Mouse (Mus musculus): ENCODE results near the gene Kctd11. TPM values are rescaled to one million over a fixed set of nuclear protein-coding genes. Genes with fewer than 3 reads are reported as not detected.
A peak's percentile ranks its signal among the peaks of the same experiment; 100 is the strongest.

Gene Kctd11
- total RNA-seq, 2 experiments from 2014 or later, result 0.41 to 2.6 TPM

DNA sequence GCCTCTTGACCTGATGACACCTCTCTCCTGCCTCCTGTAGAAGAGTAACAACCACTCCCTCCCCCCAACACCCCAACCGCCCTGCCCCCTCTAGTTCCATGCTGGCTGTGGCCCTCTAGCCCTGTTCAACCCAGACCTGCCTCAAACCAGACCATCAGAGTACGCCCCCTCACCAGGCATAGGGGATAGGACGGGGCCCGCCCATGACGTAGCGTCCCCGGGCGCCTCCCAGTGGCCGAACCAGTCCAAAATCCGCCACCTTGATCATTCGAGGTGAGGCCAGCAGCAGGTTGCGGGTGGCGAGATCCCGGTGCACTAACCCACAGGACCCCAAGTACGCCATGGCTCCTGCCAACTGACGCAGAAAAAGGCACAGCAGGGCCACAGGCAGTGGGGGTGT lies 25.9 kb downstream of the Kctd11 start:
- peak; percentile 70 for ATAC-seq (replicated peaks; ENCODE audit: poor library complexity, severe bottlenecking)

DNA sequence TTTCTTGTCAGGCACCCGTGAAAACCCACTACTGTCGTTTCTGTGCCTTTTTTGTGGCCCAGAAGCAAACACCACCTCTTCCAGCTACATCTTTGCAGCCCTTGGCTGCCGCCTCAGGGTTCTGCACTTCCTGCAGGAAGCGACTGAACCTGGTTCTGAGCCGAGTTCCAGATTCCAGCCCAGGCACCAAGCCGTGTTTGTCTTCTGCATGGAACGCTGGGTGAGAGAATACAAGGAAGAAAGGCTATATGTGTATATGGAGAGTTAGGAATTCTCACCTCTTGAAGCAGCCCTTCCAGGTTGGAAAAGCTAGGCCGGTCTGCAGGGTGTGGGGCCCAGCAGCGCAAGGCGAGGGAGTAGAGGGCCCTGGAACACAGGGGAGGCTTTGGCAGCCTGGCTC lies 26.5 kb downstream of the Kctd11 start:
- no peak for ATAC-seq (replicated peaks; ENCODE audit: poor library complexity, severe bottlenecking)

- ATAC-seq (replicated peaks; ENCODE audit: poor library complexity, severe bottlenecking), result no peak
Measured at GRCm38 (mm10) chr11:69853994-69854393, 27.2 kb downstream of the Kctd11 start.

DNA sequence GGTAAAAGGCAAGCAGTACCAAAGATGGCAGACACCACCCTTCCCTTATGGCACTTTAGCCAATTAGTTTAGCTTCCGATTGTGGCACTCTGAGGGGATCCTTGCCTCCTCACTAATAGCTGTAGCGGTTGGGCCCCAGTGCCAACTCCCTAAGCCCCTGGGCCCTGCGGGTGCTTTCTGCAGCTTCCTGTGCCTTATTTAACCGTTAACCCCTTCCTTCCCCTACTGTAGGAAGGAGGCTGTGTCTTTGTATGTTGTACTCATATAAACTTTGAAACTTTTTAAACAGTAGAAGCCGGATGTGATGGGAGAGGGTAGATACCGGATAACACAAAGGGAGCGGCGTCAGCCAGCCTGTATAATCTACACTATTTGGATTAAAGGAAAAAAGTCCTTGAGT lies 30.5 kb downstream of the Kctd11 start:
- no peak for ATAC-seq (replicated peaks; ENCODE audit: poor library complexity, severe bottlenecking)

GRCm38 (mm10) chr11:69849884-69850283 lies 31.3 kb downstream of the Kctd11 start:
- no peak for ATAC-seq (replicated peaks; ENCODE audit: poor library complexity, severe bottlenecking)

DNA sequence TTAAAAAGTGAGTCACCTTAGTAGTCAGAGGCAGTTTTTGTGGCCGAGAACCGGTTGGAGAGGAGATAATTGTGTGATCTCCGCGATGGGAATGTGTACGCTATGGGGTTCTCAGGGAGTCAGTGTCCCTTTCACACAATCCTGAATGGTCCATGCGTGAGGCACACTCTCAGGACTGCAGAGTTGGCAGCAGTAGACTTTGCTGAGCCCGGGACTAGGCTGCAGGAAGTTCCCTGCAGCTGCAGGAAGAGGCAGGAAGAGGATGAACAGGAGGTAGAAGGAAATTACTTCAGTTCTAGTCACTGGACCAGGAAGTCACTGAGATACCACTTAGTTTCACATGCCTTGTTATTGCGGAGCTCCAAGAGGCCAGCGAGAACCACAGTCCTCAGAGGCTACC lies 32.1 kb downstream of the Kctd11 start:
- ATAC-seq (replicated peaks; ENCODE audit: poor library complexity, severe bottlenecking), result peak; percentile 34

DNA sequence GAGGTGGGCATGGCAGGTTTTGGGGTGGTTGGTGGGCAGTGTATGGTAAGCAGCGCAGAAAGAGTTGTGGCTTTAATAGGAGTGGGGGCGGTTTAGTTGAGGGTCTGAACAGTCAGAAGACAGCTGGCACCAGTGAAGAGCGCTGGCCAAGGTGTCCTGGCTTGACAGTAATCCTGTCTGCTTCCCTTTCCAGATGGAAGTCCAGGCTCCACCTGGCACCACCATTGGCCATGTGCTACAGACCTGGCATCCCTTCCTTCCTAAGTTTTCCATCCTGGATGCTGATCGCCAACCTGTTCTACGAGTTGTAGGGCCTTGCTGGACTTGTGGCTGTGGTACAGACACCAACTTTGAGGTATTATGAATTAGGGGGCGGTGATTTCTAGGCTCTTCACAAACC lies 33.2 kb downstream of the Kctd11 start:
- ATAC-seq (replicated peaks; ENCODE audit: poor library complexity, severe bottlenecking), result no peak

DNA sequence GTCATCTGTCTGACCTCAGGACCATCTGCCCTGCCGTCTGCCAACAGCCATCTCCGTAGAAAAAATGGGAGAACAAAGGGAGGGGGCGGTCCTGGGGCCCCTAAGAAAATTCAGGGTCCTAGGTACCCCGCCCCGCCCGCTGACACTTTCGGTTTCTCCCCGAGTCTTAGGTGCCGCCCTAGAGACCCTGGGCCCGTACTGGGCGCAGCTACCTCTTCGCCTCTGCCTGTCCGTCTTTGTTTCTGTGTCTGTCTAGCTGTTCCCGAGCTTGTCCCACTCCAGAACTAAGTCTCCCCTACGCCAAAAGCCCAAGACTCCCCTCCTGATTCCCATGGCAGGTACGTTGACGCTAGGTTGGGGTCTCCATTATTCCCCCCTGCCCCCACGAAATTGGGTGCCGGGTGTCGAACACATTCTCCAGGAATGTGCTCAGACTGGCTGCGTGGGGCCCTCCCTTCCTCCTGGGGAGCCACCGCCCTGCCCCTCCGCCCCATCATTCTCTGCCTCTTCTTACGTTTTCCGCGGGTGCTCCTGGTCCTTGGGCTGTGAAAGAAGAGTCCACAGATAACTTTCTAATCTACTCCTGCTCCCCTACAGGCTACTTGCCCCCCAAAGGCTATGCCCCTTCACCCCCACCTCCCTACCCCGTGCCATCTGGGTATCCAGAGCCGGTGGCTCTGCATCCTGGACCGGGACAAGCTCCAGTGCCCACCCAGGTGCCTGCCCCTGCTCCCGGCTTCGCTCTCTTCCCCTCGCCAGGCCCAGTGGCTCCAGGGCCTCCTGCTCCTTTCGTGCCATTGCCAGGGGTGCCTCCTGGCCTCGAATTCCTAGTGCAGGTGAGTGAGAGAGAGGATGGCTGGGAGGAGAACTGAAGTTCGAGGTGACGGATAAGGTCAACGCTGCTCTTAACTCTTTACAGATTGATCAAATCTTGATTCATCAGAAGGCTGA lies 34.2 kb downstream of the Kctd11 start:
- ATAC-seq (replicated peaks; ENCODE audit: poor library complexity, severe bottlenecking), result peak; percentile 31

GRCm38 (mm10) chr11:69846198-69846680 lies 35.0 kb downstream of the Kctd11 start, which contains the start of gene Plscr3:
TSS of gene Plscr3 (plus strand) at chr11:69846376.
- peak; percentile 79 for ATAC-seq (replicated peaks; ENCODE audit: poor library complexity, severe bottlenecking)

DNA sequence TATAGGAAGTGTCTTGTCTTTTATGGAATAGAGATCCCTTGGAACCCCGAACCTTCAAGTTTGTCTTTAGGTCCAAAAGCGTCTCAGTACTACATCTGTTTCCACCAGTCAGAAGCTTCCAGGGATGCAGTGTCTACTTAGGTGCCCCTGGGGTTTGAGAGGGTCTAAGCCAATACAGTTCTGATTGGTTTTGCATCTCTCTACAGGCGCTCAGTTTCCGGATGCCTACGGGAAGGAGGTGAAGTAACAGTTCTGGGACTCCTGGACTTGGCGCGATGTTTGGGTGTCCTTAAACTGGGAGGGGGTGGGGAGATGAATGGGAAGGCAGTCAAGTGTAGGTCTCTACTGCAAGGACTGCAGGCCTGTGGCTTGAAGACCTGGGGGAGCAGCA lies 42.5 kb downstream of the Kctd11 start:
- 0 out of 2 replicates have a peak, but pooled peaks have one; percentile 6 for ATAC-seq (replicated peaks; ENCODE audit: poor library complexity, severe bottlenecking)

DNA sequence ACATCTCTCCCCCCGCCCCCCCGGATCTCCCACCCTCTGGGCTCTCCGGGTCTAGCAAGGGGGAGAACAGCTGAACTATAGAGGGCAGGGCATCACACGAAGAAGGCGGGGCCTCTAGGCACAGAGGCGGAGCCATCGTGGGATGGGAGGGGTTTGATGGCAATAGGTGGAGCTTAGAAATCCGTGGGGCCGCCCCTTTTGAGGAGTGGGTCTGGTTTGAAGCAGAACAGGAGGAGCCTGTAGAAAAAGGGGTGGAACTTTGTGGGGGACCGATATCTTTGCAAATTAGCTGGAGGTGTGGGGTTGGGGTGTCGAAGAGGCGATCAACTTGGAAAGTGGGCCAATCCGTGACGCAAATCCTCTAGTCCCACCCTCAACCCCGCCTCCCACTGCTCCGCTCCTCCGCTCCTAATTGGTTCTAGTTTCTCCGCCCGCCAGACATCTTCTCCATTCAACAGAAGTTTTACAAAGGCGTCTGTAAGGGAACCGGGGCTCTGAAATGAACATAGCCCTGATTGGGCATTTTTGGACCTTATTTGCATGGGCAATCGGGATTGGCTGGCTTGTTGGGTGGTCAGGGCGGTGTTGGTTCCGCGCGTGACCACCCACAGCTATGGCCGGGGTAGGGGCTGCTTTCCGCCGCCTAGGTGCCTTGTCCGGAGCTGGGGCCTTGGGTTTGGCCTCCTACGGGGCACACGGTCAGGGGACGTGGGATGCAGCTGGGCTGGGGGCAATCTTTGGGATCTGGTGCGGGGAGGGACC lies 43.1 kb downstream of the Kctd11 start, which contains the start of gene Tmem256:
Tmem256 (plus strand) TSS at position 563 of the 762 bp plus-strand sequence.
- ATAC-seq (replicated peaks; ENCODE audit: poor library complexity, severe bottlenecking), result peak; percentile 77

GRCm38 (mm10) chr11:69837604-69837951 lies 43.6 kb downstream of the Kctd11 start, which contains the start of gene Nlgn2:
TSS of gene Nlgn2 (minus strand) at chr11:69837784.
- ATAC-seq (replicated peaks; ENCODE audit: poor library complexity, severe bottlenecking), result peak; percentile 10

DNA sequence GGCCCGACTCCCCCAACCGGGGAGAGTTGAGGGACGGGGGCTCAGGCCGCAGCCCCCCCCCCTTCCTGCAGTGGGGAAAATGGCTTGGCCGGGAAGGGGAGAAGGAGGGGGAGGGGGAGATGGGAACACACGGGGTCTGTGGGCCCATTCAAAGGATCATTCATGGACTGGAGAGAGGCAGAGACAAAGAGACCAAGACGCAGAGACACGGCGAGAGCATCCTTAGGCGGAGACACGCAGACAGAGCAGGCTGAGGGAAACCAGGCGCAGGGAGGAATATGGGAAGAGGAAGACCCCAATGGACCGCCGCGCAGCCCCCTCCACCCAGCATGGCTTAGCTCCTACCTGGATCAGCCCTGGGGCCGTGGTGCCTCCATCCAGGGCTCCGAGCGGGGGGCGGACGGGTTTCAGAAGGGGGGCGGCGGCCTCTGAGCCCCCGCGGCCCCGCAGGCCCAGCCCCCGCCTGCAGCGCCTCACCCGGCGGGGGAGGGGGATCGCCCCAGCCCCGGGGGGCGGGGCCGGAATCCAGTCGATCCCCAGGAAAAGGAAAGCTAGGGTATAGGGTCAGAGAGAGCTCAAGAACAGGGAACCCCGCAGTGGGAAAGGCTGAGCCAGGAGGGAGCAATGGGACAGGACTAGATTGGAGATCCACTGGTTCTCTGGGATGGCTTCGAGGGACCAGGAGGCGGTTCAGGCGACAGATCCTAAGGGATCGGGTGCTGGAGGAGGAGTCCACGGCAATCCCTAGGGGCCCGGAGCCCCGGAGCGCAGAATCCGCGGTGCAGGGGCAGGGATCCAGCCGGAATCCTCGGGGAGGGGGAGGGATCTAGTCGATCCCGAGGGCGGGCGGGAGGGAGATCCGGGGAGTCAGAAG lies 44.3 kb downstream of the Kctd11 start:
- ATAC-seq (replicated peaks; ENCODE audit: poor library complexity, severe bottlenecking), result no peak

- no peak for ATAC-seq (replicated peaks; ENCODE audit: poor library complexity, severe bottlenecking)
Measured at GRCm38 (mm10) chr11:69835966-69836335, 45.3 kb downstream of the Kctd11 start.

DNA sequence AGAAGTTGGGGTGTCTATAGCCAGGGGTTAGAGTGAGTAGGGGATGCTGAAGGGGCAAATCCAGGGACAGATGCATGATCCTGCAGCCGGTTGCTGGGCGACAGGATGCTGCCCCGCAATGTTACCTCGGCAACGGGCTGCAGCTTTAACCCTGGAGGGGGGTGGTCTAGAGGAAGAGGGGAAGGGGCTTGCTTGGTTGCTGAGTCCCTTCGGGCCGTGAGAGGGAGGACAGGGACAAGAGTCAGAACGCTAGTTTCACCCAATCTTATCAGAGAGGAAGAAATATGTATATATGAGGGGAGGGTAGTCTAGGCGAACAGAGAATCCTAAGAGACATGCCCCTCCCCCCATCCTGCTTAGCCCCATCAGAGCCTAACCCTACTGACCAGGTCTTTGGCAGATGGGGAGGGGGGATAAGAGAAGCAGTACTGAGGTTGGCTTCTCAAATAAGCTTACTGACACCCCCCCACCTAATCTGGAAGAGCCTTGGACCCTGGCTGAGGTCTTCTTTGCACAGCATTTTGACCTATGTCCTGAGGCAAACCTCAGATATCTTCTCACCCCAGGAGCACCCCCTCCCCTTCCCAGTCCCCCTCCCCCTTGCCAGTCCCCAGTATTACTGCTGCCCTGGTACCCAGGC lies 45.8 kb downstream of the Kctd11 start:
- ATAC-seq (replicated peaks; ENCODE audit: poor library complexity, severe bottlenecking), result no peak

GRCm38 (mm10) chr11:69834001-69834549 lies 47.1 kb downstream of the Kctd11 start:
- ATAC-seq (replicated peaks; ENCODE audit: poor library complexity, severe bottlenecking), result peak; percentile 33

DNA sequence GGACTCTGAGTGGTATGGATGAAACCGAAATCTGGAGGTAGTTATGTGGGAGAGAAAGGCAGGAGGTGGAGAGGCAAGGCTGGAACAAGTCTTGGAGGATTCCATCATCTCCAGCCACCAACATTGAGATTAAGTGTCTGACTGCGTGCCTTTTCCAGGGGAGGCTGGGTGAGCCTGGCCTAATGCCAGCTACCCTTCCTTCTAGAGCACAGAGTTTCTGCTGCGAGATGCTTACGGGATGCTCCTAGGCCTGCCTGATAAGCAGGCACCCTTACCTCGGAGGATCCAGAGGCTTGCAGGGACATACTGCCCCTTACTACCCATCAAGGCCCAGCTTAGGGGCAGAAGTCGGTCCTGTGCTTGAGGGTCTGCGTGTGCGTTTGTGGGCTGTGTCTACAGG lies 47.7 kb downstream of the Kctd11 start:
- no peak for ATAC-seq (replicated peaks; ENCODE audit: poor library complexity, severe bottlenecking)

GRCm38 (mm10) chr11:69828832-69829231 lies 52.4 kb downstream of the Kctd11 start:
- no peak for ATAC-seq (replicated peaks; ENCODE audit: poor library complexity, severe bottlenecking)

Measured in granulocyte monocyte progenitor cell, adult 5-6 weeks (primary cell).